Mouse (Mus musculus) heart, embryonic 15.5 days (tissue): ENCODE results near the gene Sytl1. TPM values are rescaled to one million over a fixed set of nuclear protein-coding genes. Genes with fewer than 3 reads are reported as not detected.

Source experiments
- ATAC-seq: fragments of 200-750 bp; cut with Nextera tagmentation; replicated peaks from 2 replicates; pipeline ENCODE4 v1.8.0; 2017; ENCODE audit warnings: low read depth, moderate TSS enrichment; ENCODE audit not compliant: insufficient number of reproducible peaks, insufficient read depth, low FRiP score
- H3K27ac ChIP-seq: fragments of 300-500 bp; sonication (generic); 2 replicates; pipeline ENCODE4 v1.5.1; 2015; ENCODE audit warnings: mild to moderate bottlenecking, inconsistent platforms
- H3K27me3 ChIP-seq: fragments of 300-500 bp; sonication (generic); 2 replicates; pipeline ENCODE4 v1.6.1; 2015; ENCODE audit warnings: inconsistent platforms
- H3K36me3 ChIP-seq: fragments of 300-500 bp; sonication (generic); 2 replicates; pipeline ENCODE4 v1.6.1; 2015; ENCODE audit warnings: mild to moderate bottlenecking, inconsistent platforms
- H3K4me1 ChIP-seq: fragments of 300-500 bp; sonication (generic); replicated peaks from 2 replicates; pipeline ENCODE4 v1.6.1; 2015; ENCODE audit warnings: inconsistent platforms
- H3K4me2 ChIP-seq: fragments of 300-500 bp; sonication (generic); 2 replicates; pipeline ENCODE4 v1.6.1; 2015; ENCODE audit warnings: inconsistent platforms, mild to moderate bottlenecking, moderate library complexity
- H3K4me3 ChIP-seq: fragments of 300-500 bp; sonication (generic); 2 replicates; pipeline ENCODE4 v1.5.1; 2015; ENCODE audit warnings: mild to moderate bottlenecking, inconsistent platforms
- H3K9ac ChIP-seq: fragments of 300-500 bp; sonication (generic); 2 replicates; pipeline ENCODE4 v1.6.1; 2015; ENCODE audit warnings: mild to moderate bottlenecking, inconsistent platforms
- H3K9me3 ChIP-seq: fragments of 300-500 bp; sonication (generic); replicated peaks from 2 replicates; pipeline ENCODE4 v1.6.1; 2016; ENCODE audit warnings: inconsistent platforms
- WGBS: fragments of 180-500 bp; shearing (Covaris S2); methylation state at CpG from one replicate; pipeline ENCODE4 v1.1.7; 2015; ENCODE audit warnings: mixed read lengths; 5-methylcytosine and 5-hydroxymethylcytosine counted together
- polyA plus RNA-seq: library from polyadenylated mRNA; unstranded; fragments of >200 nt; fragmentation: Nextera tagmentation; extraction: Ambion mirVana; gene quantifications from 2 replicates; pipeline ENCODE4 v1.2.1, GENCODE M21; 2015

The Sytl1 gene
- polyA plus RNA-seq, 1 experiment from 2014 or later = 0.96 TPM

GRCm38 (mm10) chr4:133211751-133212561, 51.0 kb downstream of the Sytl1 start, which contains the start of the genes Cd164l2 and Gpr3:
Cd164l2 (plus strand) TSS chr4:133212131.
Gpr3 (minus strand) TSS chr4:133212536.
- peak within 1 kb of the TSS; percentile 99 for H3K4me2 ChIP-seq
- peak; percentile 36 for ATAC-seq
- WGBS = 2% methylated on average over 52 of the region's 52 CpGs
- H3K27me3 ChIP-seq = peaks cover 41% of the 10 kb centered on the region
- H3K9me3 ChIP-seq = no peaks in the 10 kb centered on the region
- peak within 1 kb of the TSS; percentile 66 for H3K9ac ChIP-seq
- H3K4me3 ChIP-seq = peak within 1 kb of the TSS; percentile 68
- H3K36me3 ChIP-seq = no peaks in the 10 kb centered on the region
- no peak within 1 kb of the TSS for H3K27ac ChIP-seq
- H3K4me1 ChIP-seq = peaks cover 24% of the 10 kb centered on the region

GRCm38 (mm10) chr4:133210788-133211390, 52.0 kb downstream of the Sytl1 start:
- Histone ChIP-seq H3K4me3 (no peak overlapping the region), H3K27me3 (peaks cover 41% of the 10 kb centered on the region), H3K4me2 (no peak overlapping the region), H3K36me3 (no peaks in the 10 kb centered on the region), H3K27ac (no peak overlapping the region), H3K9me3 (no peaks in the 10 kb centered on the region), H3K9ac (no peak overlapping the region), H3K4me1 (peaks cover 24% of the 10 kb centered on the region)
- WGBS = 91% methylated on average over 19 of the region's 19 CpGs
- no peak for ATAC-seq

GRCm38 (mm10) chr4:133210023-133210787, 52.7 kb downstream of the Sytl1 start:
- no peak for ATAC-seq
- H3K4me1 ChIP-seq = peaks cover 25% of the 10 kb centered on the region
- no peak overlapping the region for H3K4me2 ChIP-seq
- H3K27me3 ChIP-seq = peaks cover 41% of the 10 kb centered on the region
- H3K9me3 ChIP-seq = no peaks in the 10 kb centered on the region
- H3K9ac ChIP-seq = no peak overlapping the region
- no peaks in the 10 kb centered on the region for H3K36me3 ChIP-seq
- WGBS = 88% methylated on average over 24 of the region's 24 CpGs
- no peak overlapping the region for H3K4me3 ChIP-seq
- H3K27ac ChIP-seq = no peak overlapping the region

- H3K4me1 ChIP-seq = peaks cover 33% of the 10 kb centered on the region
- WGBS = 4% methylated on average over 11 of the region's 11 CpGs
- no peaks in the 10 kb centered on the region for H3K36me3 ChIP-seq
- no peak overlapping the region for H3K4me3 ChIP-seq
- no peak overlapping the region for H3K4me2 ChIP-seq
- no peak for ATAC-seq
- peaks cover 39% of the 10 kb centered on the region for H3K27me3 ChIP-seq
- H3K27ac ChIP-seq = no peak overlapping the region
- no peak overlapping the region for H3K9ac ChIP-seq
- no peaks in the 10 kb centered on the region for H3K9me3 ChIP-seq
Measured at GRCm38 (mm10) chr4:133209366-133209765, 53.5 kb downstream of the Sytl1 start.

- 15% methylated on average over 7 of the region's 7 CpGs for WGBS
- peak overlapping the region; percentile 54 for H3K27ac ChIP-seq
- no peaks in the 10 kb centered on the region for H3K9me3 ChIP-seq
- H3K4me3 ChIP-seq = no peak overlapping the region
- peak overlapping the region; percentile 28; the same call in 1 of the 2 replicates for H3K4me2 ChIP-seq
- 0 out of 2 replicates have a peak, but pooled peaks have one; percentile 19 for ATAC-seq
- H3K36me3 ChIP-seq = no peaks in the 10 kb centered on the region
- H3K27me3 ChIP-seq = no peaks in the 10 kb centered on the region
- no peak overlapping the region for H3K9ac ChIP-seq
- H3K4me1 ChIP-seq = peaks cover 38% of the 10 kb centered on the region
Measured at GRCm38 (mm10) chr4:133204379-133204778, 58.5 kb downstream of the Sytl1 start.

- H3K4me3 ChIP-seq = no peak overlapping the region
- no peak for ATAC-seq
- H3K9me3 ChIP-seq = no peaks in the 10 kb centered on the region
- H3K27ac ChIP-seq = no peak overlapping the region
- peaks cover 46% of the 10 kb centered on the region for H3K4me1 ChIP-seq
- no peak overlapping the region for H3K4me2 ChIP-seq
- H3K27me3 ChIP-seq = no peaks in the 10 kb centered on the region
- no peak overlapping the region for H3K9ac ChIP-seq
- H3K36me3 ChIP-seq = no peaks in the 10 kb centered on the region
- 67% methylated on average over 3 of the region's 3 CpGs for WGBS
Measured at GRCm38 (mm10) chr4:133203591-133203990, 59.3 kb downstream of the Sytl1 start.

Other genes with a start within 250 kb of the Sytl1 start
- 67.3 and 72.8 TPM in 2 replicates for gene Wasf2, start 132.6 kb downstream of the Sytl1 start, polyA plus RNA-seq
- 0.28 and 1.7 TPM in 2 replicates for gene Cd164l2, start 51.0 kb downstream of the Sytl1 start, polyA plus RNA-seq
- gene Gpr3, start 50.6 kb downstream of the Sytl1 start, polyA plus RNA-seq = 0.05 and 0.34 TPM in 2 replicates
- 2.9 and 3.4 TPM in 2 replicates for gene Map3k6, start 22.3 kb downstream of the Sytl1 start, polyA plus RNA-seq
- 46.1 and 58.9 TPM in 2 replicates for gene Tmem222, start 14.7 kb upstream of the Sytl1 start, polyA plus RNA-seq
- gene Wdtc1, start 90.4 kb upstream of the Sytl1 start, polyA plus RNA-seq = 11.4 and 14.3 TPM in 2 replicates
- gene Slc9a1, start 106.6 kb upstream of the Sytl1 start, polyA plus RNA-seq = 6.6 and 8.2 TPM in 2 replicates
- 0.83 and 1.2 TPM in 2 replicates for gene Tent5b, start 217.0 kb upstream of the Sytl1 start, polyA plus RNA-seq
- 1.3 and 1.4 TPM in 2 replicates for gene Trnp1, start 235.4 kb upstream of the Sytl1 start, polyA plus RNA-seq